In the genomic region with DNA sequence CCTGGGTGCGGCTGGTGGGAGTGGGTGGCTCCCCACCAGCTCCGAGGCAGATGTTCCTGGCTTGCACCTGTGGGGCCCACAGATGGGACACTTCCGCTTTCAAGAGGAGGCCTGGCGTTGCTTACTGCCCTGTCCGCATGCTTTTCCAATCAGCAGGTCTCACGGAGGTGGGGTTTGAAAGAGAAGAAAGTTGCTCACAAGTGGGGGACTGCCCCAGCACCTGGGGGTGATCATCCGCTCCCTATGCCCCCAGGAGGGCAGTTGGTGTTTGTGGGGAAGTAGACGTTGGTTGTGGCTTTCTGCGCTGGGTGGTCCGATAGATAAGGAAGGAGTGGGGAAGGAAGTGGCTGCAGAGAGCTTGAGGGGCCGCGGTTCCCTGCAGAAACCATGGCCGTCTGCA, we compare ENCODE assay signal across 1 mouse cellular context.
TF ChIP-seq lines count a peak whose summit lies in the region.

No protein-coding gene starts in this region.

TF ChIP-seq in CH12.LX, 34 proteins besides CTCF, POLR2A, EP300 and RAD21 (continued from another document):
- TF ChIP-seq MAZ (IDR thresholded peaks at IDR 0.05; ENCODE audit: low read depth, low read length) (peak; percentile 97), PAX5 (IDR thresholded peaks at IDR 0.05; ENCODE audit: low read length) (no peak), NELFE (IDR thresholded peaks at IDR 0.05; ENCODE audit: low read depth, low read length) (0 out of 2 replicates have a peak, but pooled peaks have one; percentile 32), GABPA (IDR thresholded peaks at IDR 0.05; ENCODE audit: insufficient replicate concordance, low read depth, low read length) (no peak), USF1 (IDR thresholded peaks at IDR 0.05; ENCODE audit: low read depth, low read length) (no peak), MAX (IDR thresholded peaks at IDR 0.05; ENCODE audit: low read length) (peak; percentile 90), JUN (IDR thresholded peaks at IDR 0.05; ENCODE audit: insufficient read depth, low read depth, low read length) (peak; percentile 27; the same call in 1 of the 2 replicates), SMC3 (IDR thresholded peaks at IDR 0.05; ENCODE audit: low read depth, low read length) (peak; percentile 28; the same call in 1 of the 2 replicates)
